Mouse (Mus musculus) urinary bladder, postnatal 25 days (tissue): ENCODE measurements around the gene Nexn.

Source experiments
- DNase-seq: peaks from one replicate; pipeline ENCODE4 v3.0.0; 2022; ENCODE audit warnings: low spot score

The Nexn gene

GRCm38 (mm10) chr3:152193635-152194097 is 72.5 kb downstream of the Nexn start:
- DNase-seq = peak; percentile 60

- no peak for DNase-seq
These were observed 73.0 kb downstream of the Nexn start for GRCm38 (mm10) chr3:152193177-152193576.

DNA sequence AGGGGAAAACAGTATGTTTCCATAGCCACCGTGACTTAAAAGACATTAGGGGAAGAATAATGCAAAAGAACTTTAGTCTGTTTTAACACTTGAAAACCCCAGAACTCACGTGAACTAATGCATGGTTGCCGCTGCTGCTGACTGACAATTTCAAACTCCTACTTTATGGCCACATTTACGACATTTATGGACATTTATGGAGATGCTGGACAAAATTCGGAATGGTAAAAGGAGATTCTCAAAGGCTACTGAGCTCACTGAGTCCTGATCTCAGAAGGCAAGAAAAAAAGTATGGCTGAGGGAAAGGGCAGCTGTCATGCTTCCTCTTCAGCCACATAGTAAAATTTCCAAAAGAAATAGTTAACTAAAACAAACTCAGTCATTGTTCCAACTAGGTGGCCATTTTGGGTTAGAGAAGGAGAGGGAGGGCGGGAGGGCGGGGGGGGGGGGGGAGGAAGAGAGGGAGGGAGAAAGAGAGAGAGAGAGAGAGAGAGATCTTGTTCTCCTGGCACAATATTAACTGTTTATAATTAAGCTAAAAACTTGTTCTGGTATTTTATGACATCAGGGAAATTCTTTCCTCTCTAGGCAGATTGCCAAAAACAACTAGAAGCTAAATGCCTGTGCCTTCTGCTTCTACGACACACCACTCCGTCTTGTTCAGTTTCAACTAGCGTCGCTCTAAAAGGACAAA is 73.8 kb downstream of the Nexn start:
- DNase-seq = no peak

- DNase-seq = peak; percentile 15
These were observed 74.3 kb downstream of the Nexn start for GRCm38 (mm10) chr3:152191791-152192237.

GRCm38 (mm10) chr3:152190679-152191477 is 75.3 kb downstream of the Nexn start:
- no peak for DNase-seq

DNA sequence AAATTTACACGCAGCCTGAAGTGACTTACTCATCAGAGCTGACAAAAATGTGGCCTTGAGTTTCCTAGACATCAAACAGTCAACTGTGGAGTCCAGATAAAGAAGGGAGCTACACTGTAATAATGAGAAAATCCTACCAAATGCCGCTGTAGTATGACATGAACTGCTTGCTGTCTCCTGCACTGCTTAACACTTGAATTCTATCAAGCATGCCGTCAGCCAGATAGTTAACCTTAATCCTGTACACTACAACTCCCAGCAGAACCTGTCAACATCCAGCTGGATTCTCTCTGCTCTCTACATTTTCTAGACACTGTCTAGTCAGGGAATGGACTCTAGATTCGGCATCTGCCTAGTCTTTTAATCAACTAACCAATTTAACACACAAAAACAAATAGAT is 76.8 kb downstream of the Nexn start:
- no peak for DNase-seq
